Mouse (Mus musculus): Measurements from ENCODE around the gene 2410137M14Rik.
A peak's percentile ranks its signal among the peaks of the same experiment; 100 is the strongest.

Gene 2410137M14Rik

GRCm38 (mm10) chr17:36947051-36947819 is 33.8 kb downstream of the 2410137M14Rik start:
- peak; percentile 64 to 74 for DNase-seq

DNA sequence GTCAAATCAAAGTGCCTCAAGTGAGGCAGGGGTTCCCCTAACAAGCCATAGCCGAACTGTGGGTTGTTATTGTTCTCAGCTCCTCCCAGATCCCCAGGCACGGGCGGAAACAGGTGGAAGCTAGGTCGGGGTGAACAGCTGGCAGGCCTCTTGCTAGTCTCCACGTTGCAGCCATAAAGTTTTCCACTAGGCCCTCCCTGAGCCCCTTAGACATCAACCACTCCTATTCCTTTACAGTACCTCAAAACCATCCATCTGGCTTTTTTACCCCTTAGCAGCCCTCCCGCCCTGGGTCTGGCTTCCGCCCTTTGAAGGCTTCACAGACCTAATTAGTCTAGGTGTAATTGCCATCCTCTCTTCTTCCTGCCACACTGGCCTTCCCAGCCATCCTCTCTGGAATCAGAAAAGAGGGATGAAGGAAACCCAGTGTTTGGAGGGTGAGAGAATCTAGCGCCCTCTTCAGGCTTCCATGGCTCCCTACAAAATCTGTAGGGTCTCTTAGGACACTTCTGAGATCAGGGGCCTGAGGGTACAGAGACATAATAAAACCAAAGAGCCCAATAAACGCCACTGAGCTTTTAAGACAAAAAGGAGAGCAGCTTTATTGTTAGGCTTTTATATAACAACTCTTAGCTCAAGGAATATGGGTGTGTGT is 36.8 kb downstream of the 2410137M14Rik start:
- no peak for DNase-seq

DNA sequence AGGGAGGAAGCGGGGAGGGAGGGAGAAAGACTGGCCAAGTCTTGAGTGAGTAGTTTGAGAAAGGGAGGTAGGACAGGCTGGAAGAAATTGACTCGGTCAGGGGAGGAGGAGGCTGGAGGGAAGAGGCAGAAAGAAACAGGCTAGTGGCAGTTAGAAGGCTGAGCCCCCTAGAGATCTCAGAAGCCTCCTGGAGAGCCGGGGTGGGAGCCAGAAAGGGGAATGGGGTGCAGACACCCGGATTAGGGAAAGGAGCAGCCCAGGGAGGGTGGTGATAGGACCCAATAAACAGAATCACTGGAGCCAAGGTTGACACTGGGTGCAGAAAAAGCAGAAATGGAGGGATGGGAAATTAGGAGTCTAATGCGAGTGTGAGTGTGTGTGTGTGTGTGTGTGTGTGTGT is 37.3 kb downstream of the 2410137M14Rik start:
- no peak for DNase-seq

- DNase-seq: peak in 1 of 2 experiments; percentile 47
Observed at GRCm38 (mm10) chr17:36942791-36943471, 38.1 kb downstream of the 2410137M14Rik start, which contains the start of gene Rnf39. TSS of gene Rnf39 (plus strand) at chr17:36942918.

- DNase-seq: peak; percentile 36 to 58
Observed at GRCm38 (mm10) chr17:36942391-36942790, 38.6 kb downstream of the 2410137M14Rik start.

GRCm38 (mm10) chr17:36938056-36938455 is 43.0 kb downstream of the 2410137M14Rik start:
- DNase-seq: no peak

- peak; percentile 36 to 58 for DNase-seq
Observed at GRCm38 (mm10) chr17:36931806-36932205, 49.2 kb downstream of the 2410137M14Rik start.

- DNase-seq: no peak
Observed at GRCm38 (mm10) chr17:36931130-36931529, 49.9 kb downstream of the 2410137M14Rik start.

GRCm38 (mm10) chr17:36930233-36930632 is 50.8 kb downstream of the 2410137M14Rik start:
- no peak for DNase-seq

DNA sequence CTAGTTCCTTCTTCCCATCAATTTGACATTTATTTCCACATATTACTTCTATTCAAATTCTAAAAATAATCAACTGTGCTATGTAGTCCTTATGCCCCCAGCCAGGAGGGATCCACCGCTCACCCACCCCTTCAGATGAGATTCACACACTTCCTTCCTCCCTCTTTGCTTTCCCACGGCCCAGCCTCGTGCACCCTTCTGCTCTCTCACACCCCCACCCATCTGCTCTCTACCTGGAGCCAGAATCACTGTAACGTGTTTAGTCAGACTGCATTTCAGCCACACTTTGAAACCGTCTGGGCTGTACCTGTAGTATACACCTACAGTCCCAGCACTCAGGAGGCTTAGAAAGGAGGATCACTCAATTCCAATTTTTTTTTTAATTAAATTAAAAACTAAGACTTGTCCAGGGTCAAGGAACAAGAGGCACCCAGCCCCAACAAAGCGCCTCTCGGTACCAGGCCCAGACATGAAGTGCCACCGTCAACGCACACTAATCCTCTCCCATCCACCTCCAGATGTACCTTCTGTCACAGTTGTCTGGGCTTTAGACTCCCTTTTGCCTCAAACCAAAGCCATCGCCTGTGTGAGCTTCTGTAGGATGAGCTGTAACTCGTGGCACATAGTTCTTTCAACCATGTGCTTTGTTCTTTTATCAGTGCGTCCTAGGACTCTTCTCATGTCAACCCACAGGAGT is 51.7 kb downstream of the 2410137M14Rik start:
- no peak for DNase-seq

Measured in kidney, postnatal 4 days (tissue).